ENCODE assay signal across 8 mouse cellular contexts in the genomic region with DNA sequence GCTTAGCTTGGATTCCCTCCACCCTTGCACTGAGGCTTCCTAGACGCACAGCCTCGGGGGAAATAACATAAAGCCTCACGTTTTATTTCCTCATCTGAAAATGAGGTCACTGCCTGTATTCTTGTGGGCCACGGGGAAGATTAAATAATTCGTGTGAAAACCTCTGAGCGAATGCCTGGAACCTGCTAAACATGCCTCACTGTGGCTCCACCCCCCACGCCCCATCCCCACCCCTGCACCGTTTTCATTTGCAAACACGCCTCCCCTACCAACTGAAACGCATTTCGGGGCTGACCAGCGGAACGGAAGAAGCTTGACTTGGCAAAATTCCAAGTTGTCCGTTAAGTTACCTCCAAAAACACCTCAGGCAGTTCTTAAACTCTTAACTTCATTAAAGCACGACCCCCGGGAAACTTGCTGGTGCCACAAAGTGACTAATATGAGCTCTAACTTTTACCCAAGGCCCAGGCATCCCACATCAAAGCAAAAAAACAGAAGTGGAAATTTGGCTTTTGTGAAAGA. TPM values are rescaled to one million over a fixed set of nuclear protein-coding genes. Genes with fewer than 3 reads are reported as not detected.
DNase-seq lines count a peak whose midpoint lies in the region; ATAC-seq lines count a peak whose summit lies in the region.

No protein-coding gene starts in this region.

- DNase-seq in embryo, embryonic 11 days: peak; percentile 43
- no peak for DNase-seq in embryo, embryonic 9.5 days (ENCODE audit: extremely low spot score)
- peak; percentile 90 for DNase-seq in A20 (ENCODE audit: low read depth, low spot score)
- DNase-seq in c-Kit-positive CD71-positive TER-119-positive erythroid progenitor cells, embryonic 14.5 days (ENCODE audit: low spot score): no peak

- H3K9ac ChIP-seq in limb, embryonic 12.5 days (replicated peaks): no peak overlapping the region
- no peak overlapping the region for H3K9ac ChIP-seq in stomach, embryonic 15.5 days

- WGBS in limb, embryonic 12.5 days: 17% methylated on average over 16 of the region's 16 CpGs
- WGBS in stomach, embryonic 15.5 days: 11% methylated on average over 16 of the region's 16 CpGs

- H3K27me3 ChIP-seq in erythroblast, embryonic 14.5 days (ENCODE audit: control insufficient read depth): no peaks in the 10 kb centered on the region
- H3K27me3 ChIP-seq in limb, embryonic 12.5 days: no peaks in the 10 kb centered on the region
- no peaks in the 10 kb centered on the region for H3K27me3 ChIP-seq in stomach, embryonic 15.5 days (replicated peaks)

- H3K9me3 ChIP-seq in erythroblast, embryonic 14.5 days (ENCODE audit: control insufficient read depth, low read length): no peaks in the 10 kb centered on the region
- H3K9me3 ChIP-seq in limb, embryonic 12.5 days: no peaks in the 10 kb centered on the region
- no peaks in the 10 kb centered on the region for H3K9me3 ChIP-seq in stomach, embryonic 15.5 days

- H3K27ac ChIP-seq in limb, embryonic 12.5 days: peak overlapping the region; percentile 29; the same call in 1 of the 2 replicates
- no peak overlapping the region for H3K27ac ChIP-seq in stomach, embryonic 15.5 days

- H3K4me3 ChIP-seq in erythroblast, embryonic 14.5 days (replicated peaks): peak overlapping the region; percentile 37
- H3K4me3 ChIP-seq in limb, embryonic 12.5 days (replicated peaks): peak overlapping the region; percentile 21
- H3K4me3 ChIP-seq in stomach, embryonic 15.5 days (replicated peaks): no peak overlapping the region; the same call in 1 of the 2 replicates

- peaks cover 84% of the 10 kb centered on the region for H3K4me1 ChIP-seq in erythroblast, embryonic 14.5 days (ENCODE audit: control insufficient read depth)
- peaks cover 33% of the 10 kb centered on the region for H3K4me1 ChIP-seq in limb, embryonic 12.5 days (replicated peaks)
- peaks cover 19% of the 10 kb centered on the region for H3K4me1 ChIP-seq in stomach, embryonic 15.5 days

- ATAC-seq in limb, embryonic 12.5 days (ENCODE audit: insufficient number of reproducible peaks, insufficient read depth, low FRiP score, low TSS enrichment, low read depth): no peak
- ATAC-seq in stomach, embryonic 15.5 days (ENCODE audit: insufficient read depth, low FRiP score, low read depth): 0 out of 2 replicates have a peak, but pooled peaks have one; percentile 45
- ATAC-seq in megakaryocyte progenitor cell, adult 5-6 weeks (replicated peaks; ENCODE audit: poor library complexity): no peak

- H3K36me3 ChIP-seq in erythroblast, embryonic 14.5 days (ENCODE audit: control insufficient read depth): peaks cover 13% of the 10 kb centered on the region
- H3K36me3 ChIP-seq in limb, embryonic 12.5 days: no peaks in the 10 kb centered on the region
- no peaks in the 10 kb centered on the region for H3K36me3 ChIP-seq in stomach, embryonic 15.5 days

- peak overlapping the region; percentile 51 for H3K4me2 ChIP-seq in limb, embryonic 12.5 days
- H3K4me2 ChIP-seq in stomach, embryonic 15.5 days: peak overlapping the region; percentile 48

RNA-seq across cellular contexts. Expression of a gene that starts 25.7 kb away (rescaled TPM):
- 0.18 and 0.29 TPM in 2 replicates for polyA plus RNA-seq in erythroblast, embryonic 14.5 days (2012)
- 2.9 and 3.3 TPM in 2 replicates for polyA plus RNA-seq in limb, embryonic 12.5 days (2016; fragmentation: Nextera tagmentation; extraction: Ambion mirVana)
- 14.5 and 17.0 TPM in 2 replicates for polyA plus RNA-seq in stomach, embryonic 15.5 days (2015; fragmentation: Nextera tagmentation; extraction: Ambion mirVana)
- 79.2 and 99.7 TPM in 2 replicates for total RNA-seq in megakaryocyte progenitor cell, adult 5-6 weeks (2015)
- total RNA-seq in megakaryocyte progenitor cell, adult 5-6 weeks (2017): 129 and 154 TPM in 2 replicates

RNA-seq across cellular contexts. Expression of a gene that starts 37.3 kb away (rescaled TPM):
- 1.8 and 2.7 TPM in 2 replicates for polyA plus RNA-seq in erythroblast, embryonic 14.5 days (2012)
- 94.0 and 98.3 TPM in 2 replicates for polyA plus RNA-seq in limb, embryonic 12.5 days (2016; fragmentation: Nextera tagmentation; extraction: Ambion mirVana)
- 107 and 111 TPM in 2 replicates for polyA plus RNA-seq in stomach, embryonic 15.5 days (2015; fragmentation: Nextera tagmentation; extraction: Ambion mirVana)
- 61.3 and 77.5 TPM in 2 replicates for total RNA-seq in megakaryocyte progenitor cell, adult 5-6 weeks (2015)
- total RNA-seq in megakaryocyte progenitor cell, adult 5-6 weeks (2017): 66.2 and 76.7 TPM in 2 replicates

Comparison
In these comparisons a context has a peak if more than half of its experiments do, and no peak if none do; other contexts are left out.
1. DNase-seq: peak in embryo, embryonic 11 days (single experiment) and A20 (single experiment); none in embryo, embryonic 9.5 days (single experiment) and c-Kit-positive CD71-positive TER-119-positive erythroid progenitor cells, embryonic 14.5 days (single experiment).
2. RNA of a gene that starts 37.3 kb away (polyA plus RNA-seq): 107 to 111 TPM in stomach, embryonic 15.5 days and 94.0 to 98.3 TPM in limb, embryonic 12.5 days; 1.8 to 2.7 TPM in erythroblast, embryonic 14.5 days; every median in the first group is over 10 times any median in the second.